Mouse (Mus musculus) B cell, adult 62 days (primary cell): ENCODE results near the gene Nlrp3. TPM values are rescaled to one million over a fixed set of nuclear protein-coding genes. Genes with fewer than 3 reads are reported as not detected.

Source experiments
- total RNA-seq: library from RNA; stranded (reverse); gene quantifications from 4 replicates; pipeline ENCODE4 v1.2.4, GENCODE M21; 2023

The Nlrp3 gene
- total RNA-seq, result 0.94 to 3.2 TPM (median 1.5 TPM) in 4 replicates

DNA sequence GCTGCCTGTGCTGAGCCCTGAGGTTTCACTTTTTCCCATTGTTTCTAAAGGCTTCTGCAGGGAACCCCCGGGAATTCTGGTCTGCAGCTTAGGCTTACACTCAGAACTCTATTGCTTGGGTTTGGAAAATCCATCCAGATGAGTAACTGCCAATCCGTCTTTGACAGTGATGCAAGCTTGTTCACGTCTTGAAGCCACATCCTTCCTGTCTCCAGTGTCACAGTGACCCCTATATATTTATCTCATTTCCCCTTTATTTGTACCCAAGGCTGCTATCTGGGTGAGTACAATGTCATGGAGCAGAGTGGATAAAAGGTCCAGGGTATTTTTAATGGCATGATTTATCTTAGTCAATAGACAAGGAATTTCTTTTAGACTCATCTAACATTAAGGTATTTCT is at the start of gene Nlrp3:
TSS of gene Nlrp3 (plus strand) at position 245 of the 400 bp plus-strand sequence.

DNA sequence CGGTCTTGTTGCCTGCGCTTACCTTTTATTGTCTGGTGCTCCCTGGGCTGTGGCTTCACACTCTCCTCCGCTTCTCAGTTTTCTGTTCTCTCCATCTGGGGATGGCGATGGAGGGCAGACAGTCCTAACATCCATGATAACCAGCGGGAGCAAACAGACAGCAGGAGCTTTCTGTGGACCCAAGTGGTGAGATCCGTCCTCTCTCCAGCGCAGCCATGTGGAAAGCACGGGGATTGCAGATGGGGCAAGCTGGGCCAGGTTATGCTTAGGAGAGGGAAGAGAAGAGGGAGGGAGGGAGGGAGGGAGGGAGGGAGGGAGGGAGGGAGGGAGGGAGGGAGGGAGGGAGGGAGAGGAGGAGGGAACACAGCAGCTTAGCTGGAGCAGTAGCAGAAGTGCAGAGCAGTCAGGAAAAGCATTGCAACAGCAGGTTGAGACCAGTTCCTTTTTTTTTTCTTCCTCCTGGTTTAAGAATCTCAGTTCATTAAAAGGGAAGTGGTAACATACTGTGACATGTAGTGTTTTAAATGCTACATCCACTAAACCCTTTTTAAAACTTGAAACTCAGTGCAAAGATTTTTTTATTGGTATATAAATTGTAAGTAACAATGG is 14.8 kb upstream of the Nlrp3 start, which contains the start of gene Zkscan17:
TSS of gene Zkscan17 (minus strand) at position 280 of the 609 bp plus-strand sequence.

DNA sequence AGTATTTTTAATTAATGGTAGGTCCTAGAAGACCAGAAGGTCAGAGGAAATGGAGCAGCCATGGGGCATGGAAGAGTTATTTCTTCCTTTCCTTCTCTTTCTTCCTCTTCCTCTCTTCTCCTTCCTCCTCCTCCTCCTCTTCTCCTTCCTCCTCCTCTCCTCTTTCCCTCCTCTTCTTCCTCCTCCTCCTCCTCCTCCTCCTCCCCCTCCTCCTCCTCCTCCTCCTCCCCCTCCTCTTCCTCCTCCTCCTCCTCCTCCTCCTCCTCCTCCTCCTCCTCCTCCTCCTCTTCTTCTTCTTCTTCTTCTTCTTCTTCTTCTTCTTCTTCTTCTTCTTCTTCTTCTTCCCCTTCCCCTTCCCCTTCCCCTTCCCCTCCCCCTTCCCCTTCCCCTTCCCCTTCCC is 34.8 kb downstream of the Nlrp3 start, which contains the start of gene Olfr222:
TSS of gene Olfr222 (minus strand) at position 101 of the 400 bp plus-strand sequence.

DNA sequence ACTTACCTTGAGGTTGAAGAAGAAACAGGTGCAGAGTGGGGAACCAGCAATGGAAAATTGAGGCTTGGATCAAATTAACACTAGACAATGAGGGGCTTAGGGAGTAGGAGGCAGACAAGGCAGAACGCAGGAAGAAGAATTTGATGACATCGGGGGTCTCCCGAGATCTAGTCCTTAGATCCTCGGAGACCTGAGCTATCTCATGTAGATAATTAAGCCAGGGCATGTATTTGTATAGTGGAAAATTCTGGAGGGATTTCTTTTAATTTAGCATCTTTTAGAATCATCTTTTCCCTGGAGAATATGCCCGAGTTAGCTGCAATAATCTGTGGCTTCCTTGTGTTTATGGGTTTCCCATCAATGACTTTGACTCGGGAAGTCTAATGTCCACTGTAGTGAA is 51.8 kb downstream of the Nlrp3 start, which contains the start of gene Olfr223:
TSS of gene Olfr223 (minus strand) at position 101 of the 400 bp plus-strand sequence.

Other genes starting within 250 kb of the Nlrp3 start
- not detected in 4 replicates for gene Wnt9a, start 234.6 kb upstream of the Nlrp3 start, total RNA-seq
- gene Prss38, start 165.9 kb upstream of the Nlrp3 start, total RNA-seq, result not detected in 4 replicates
- 10.2 to 12.5 TPM (median 11.7 TPM) in 4 replicates for gene Jmjd4, start 91.5 kb upstream of the Nlrp3 start, total RNA-seq
- gene Snap47, start 90.4 kb upstream of the Nlrp3 start, total RNA-seq, result 14.5 to 17.4 TPM (median 14.9 TPM) in 4 replicates
- gene Zfp867, start 69.1 kb upstream of the Nlrp3 start, total RNA-seq, result 4.1 to 4.7 TPM (median 4.3 TPM) in 4 replicates
- gene Zkscan17, start 14.8 kb upstream of the Nlrp3 start, total RNA-seq, result 16.7 to 20.2 TPM (median 17.6 TPM) in 4 replicates
- not detected in 4 replicates for gene Olfr222, start 34.7 kb downstream of the Nlrp3 start, total RNA-seq
- not detected in 4 replicates for gene Olfr223, start 51.7 kb downstream of the Nlrp3 start, total RNA-seq
- gene Mprip, start 119.7 kb downstream of the Nlrp3 start, total RNA-seq, result 82.5 to 102 TPM (median 85.8 TPM) in 4 replicates
- 0.41 to 1.1 TPM (median 0.46 TPM) in 3 of 4 replicates, not detected in the other for gene Pld6, start 246.1 kb downstream of the Nlrp3 start, total RNA-seq